Mouse (Mus musculus): ENCODE data around the gene Rarres2.

DNA sequence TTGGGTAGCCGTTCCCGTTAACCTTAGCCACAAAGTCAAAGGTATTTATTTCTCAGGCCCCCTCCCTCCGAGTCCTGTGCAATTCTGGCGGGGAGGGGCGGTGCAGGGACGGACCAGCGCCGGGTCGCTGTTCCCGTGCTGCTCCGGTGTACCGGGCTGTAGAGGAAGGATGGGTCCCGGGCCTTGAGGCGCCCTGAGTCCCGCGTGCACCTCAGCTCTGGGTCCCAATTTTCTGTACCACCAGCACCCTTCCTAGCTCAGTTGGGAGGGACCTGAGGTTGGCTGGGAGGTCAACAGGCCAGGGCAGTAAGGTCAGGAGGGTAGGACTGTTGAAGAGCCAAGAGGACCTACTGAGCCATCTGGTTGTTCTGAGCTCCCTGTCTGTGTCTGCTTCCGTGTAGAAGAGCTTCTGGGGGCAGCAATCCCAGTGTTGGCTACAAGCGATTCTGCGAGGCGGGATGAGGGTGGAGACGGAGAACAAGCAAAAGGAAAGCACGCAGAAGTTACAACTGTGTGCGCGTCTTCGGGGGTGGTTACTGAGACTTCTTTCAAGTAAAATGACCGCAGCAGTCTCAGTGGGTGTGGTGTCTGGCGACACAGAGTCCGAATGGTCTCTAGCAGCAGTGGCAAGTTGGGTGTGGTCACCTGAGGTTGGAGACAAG lies 29.6 kb upstream of the Rarres2 start:
- TF ChIP-seq POLR2A (IDR thresholded peaks at IDR 0.05; ENCODE audit: control insufficient read depth, extremely low read depth, insufficient read depth, low read length, poor library complexity) (no peak; the same call in 1 of the 2 replicates), CTCF (IDR thresholded peaks at IDR 0.05; ENCODE audit: borderline replicate concordance, control insufficient read depth, extremely low read depth, insufficient read depth, low read length, poor library complexity) (no peak)
